Mouse (Mus musculus): ENCODE data around the gene Atox1.

The Atox1 gene

GRCm38 (mm10) chr11:55412680-55413415, 48.2 kb downstream of the Atox1 start:
- no peak for DNase-seq

GRCm38 (mm10) chr11:55412034-55412433, 49.0 kb downstream of the Atox1 start:
- no peak for DNase-seq

GRCm38 (mm10) chr11:55410502-55410901, 50.5 kb downstream of the Atox1 start:
- DNase-seq: no peak

GRCm38 (mm10) chr11:55410005-55410404, 51.0 kb downstream of the Atox1 start:
- DNase-seq: no peak

- no peak for DNase-seq
These were observed 53.9 kb downstream of the Atox1 start for GRCm38 (mm10) chr11:55407133-55407532.

- DNase-seq: no peak
These were observed 55.2 kb downstream of the Atox1 start for GRCm38 (mm10) chr11:55405601-55406469.

GRCm38 (mm10) chr11:55404659-55405457, 56.2 kb downstream of the Atox1 start:
- no peak for DNase-seq

GRCm38 (mm10) chr11:55400863-55401262, 60.2 kb downstream of the Atox1 start:
- no peak for DNase-seq

GRCm38 (mm10) chr11:55398371-55398770, 62.7 kb downstream of the Atox1 start:
- no peak for DNase-seq

- DNase-seq: no peak
These were observed 63.6 kb downstream of the Atox1 start for GRCm38 (mm10) chr11:55397441-55397840.

GRCm38 (mm10) chr11:55397036-55397435, 64.0 kb downstream of the Atox1 start:
- no peak for DNase-seq
